Mouse (Mus musculus) kidney, postnatal 14 days (tissue): Measurements from ENCODE around the gene Ece1.
A peak's percentile ranks its signal among the peaks of the same experiment; 100 is the strongest.
"Not testable (repeated sequence)": the region's sequence is repeated elsewhere in the genome, so short reads cannot be mapped to it uniquely, and the experiment has no call there.

Source experiments
- DNase-seq: peaks from one replicate; pipeline ENCODE4 v3.0.0; 2022; ENCODE audit warnings: mixed read lengths

Ece1 gene

GRCm38 (mm10) chr4:137945376-137945775 is 83.3 kb downstream of the Ece1 start:
- DNase-seq: no peak

- no peak for DNase-seq
These were observed 84.4 kb downstream of the Ece1 start for GRCm38 (mm10) chr4:137946419-137946818.

- DNase-seq: peak; percentile 78
These were observed 90.8 kb downstream of the Ece1 start for GRCm38 (mm10) chr4:137952840-137953239.

GRCm38 (mm10) chr4:137954184-137954583 is 92.1 kb downstream of the Ece1 start:
- no peak for DNase-seq

GRCm38 (mm10) chr4:137954926-137955396 is 92.9 kb downstream of the Ece1 start:
- peak; percentile 69 for DNase-seq

GRCm38 (mm10) chr4:137956260-137956659 is 94.2 kb downstream of the Ece1 start:
- DNase-seq: no peak

GRCm38 (mm10) chr4:137959889-137960665 is 98.0 kb downstream of the Ece1 start:
- DNase-seq: no peak

GRCm38 (mm10) chr4:137960757-137961156 is 98.7 kb downstream of the Ece1 start:
- DNase-seq: no peak

GRCm38 (mm10) chr4:137962643-137963350 is 100.8 kb downstream of the Ece1 start:
- no peak for DNase-seq

GRCm38 (mm10) chr4:137963431-137963830 is 101.4 kb downstream of the Ece1 start:
- DNase-seq: no peak

GRCm38 (mm10) chr4:137963881-137964584 is 102.0 kb downstream of the Ece1 start:
- DNase-seq: peak; percentile 87

- no peak for DNase-seq
These were observed 102.5 kb downstream of the Ece1 start for GRCm38 (mm10) chr4:137964585-137964930.

GRCm38 (mm10) chr4:137968203-137968602 is 106.2 kb downstream of the Ece1 start:
- peak; percentile 83 for DNase-seq

GRCm38 (mm10) chr4:137970623-137971199 is 108.7 kb downstream of the Ece1 start:
- DNase-seq: not testable (repeated sequence)

GRCm38 (mm10) chr4:137974856-137975432 is 112.9 kb downstream of the Ece1 start:
- not testable (repeated sequence) for DNase-seq

- not testable (repeated sequence) for DNase-seq
These were observed 117.1 kb downstream of the Ece1 start for GRCm38 (mm10) chr4:137979066-137979644.

GRCm38 (mm10) chr4:137982869-137983268 is 120.8 kb downstream of the Ece1 start:
- no peak for DNase-seq

- DNase-seq: peak; percentile 69
These were observed 122.2 kb downstream of the Ece1 start for GRCm38 (mm10) chr4:137984212-137984611.

GRCm38 (mm10) chr4:137984746-137985145 is 122.7 kb downstream of the Ece1 start:
- no peak for DNase-seq

- no peak for DNase-seq
These were observed 127.4 kb downstream of the Ece1 start for GRCm38 (mm10) chr4:137989426-137989825.

- no peak for DNase-seq
These were observed 128.4 kb downstream of the Ece1 start for GRCm38 (mm10) chr4:137990433-137990832.

- no peak for DNase-seq
These were observed 129.2 kb downstream of the Ece1 start for GRCm38 (mm10) chr4:137991240-137991639.
